Mouse (Mus musculus) lung, postnatal 0 days (tissue): ENCODE measurements around the gene Syngr3. TPM values are rescaled to one million over a fixed set of nuclear protein-coding genes. Genes with fewer than 3 reads are reported as not detected.

Source experiments
- ATAC-seq: fragments of 200-750 bp; cut with Nextera tagmentation; 2 replicates; pipeline ENCODE4 v1.8.0; 2017; ENCODE audit warnings: moderate library complexity
- DNase-seq: peaks from one replicate; pipeline ENCODE4 v3.0.0-alpha.2; 2016; ENCODE audit warnings: low spot score
- H3K27ac ChIP-seq: fragments of 300-500 bp; sonication (generic); 2 replicates; pipeline ENCODE4 v1.5.1; 2014; ENCODE audit warnings: antibody characterized with exemption, mild to moderate bottlenecking, low read length, mixed read lengths
- H3K27me3 ChIP-seq: fragments of 300-500 bp; sonication (generic); replicated peaks from 2 replicates; pipeline ENCODE4 v1.6.1; 2014; ENCODE audit warnings: low read length, mixed read lengths; ENCODE audit not compliant: insufficient read depth
- H3K36me3 ChIP-seq: fragments of 300-500 bp; sonication (generic); 2 replicates; pipeline ENCODE4 v1.6.1; 2014; ENCODE audit warnings: low read length, mixed read lengths; ENCODE audit not compliant: insufficient read depth
- H3K4me1 ChIP-seq: fragments of 300-500 bp; sonication (generic); 2 replicates; pipeline ENCODE4 v1.6.1; 2014; ENCODE audit warnings: antibody characterized with exemption, low read depth, low read length, mixed read lengths; ENCODE audit not compliant: insufficient read depth
- H3K4me2 ChIP-seq: fragments of 300-500 bp; sonication (generic); replicated peaks from 2 replicates; pipeline ENCODE4 v1.6.1; 2014; ENCODE audit warnings: low read depth, mild to moderate bottlenecking, low read length, moderate library complexity, mixed read lengths
- H3K4me3 ChIP-seq: fragments of 300-500 bp; sonication (generic); 2 replicates; pipeline ENCODE4 v1.5.1; 2014; ENCODE audit warnings: low read depth, low read length
- H3K9ac ChIP-seq: fragments of 300-500 bp; sonication (generic); replicated peaks from 2 replicates; pipeline ENCODE4 v1.6.1; 2014; ENCODE audit warnings: low read depth, mild to moderate bottlenecking
- H3K9me3 ChIP-seq: fragments of 300-500 bp; sonication (generic); 2 replicates; pipeline ENCODE4 v1.6.1; 2016; ENCODE audit warnings: low read length, mixed read lengths
- CTCF ChIP-seq: IDR thresholded peaks from 2 replicates; pipeline ENCODE4 v1.5.1; 2016; ENCODE audit warnings: antibody characterized with exemption, mild to moderate bottlenecking
- EP300 ChIP-seq: IDR thresholded peaks from 2 replicates; pipeline ENCODE4 v1.6.1; 2016; ENCODE audit warnings: antibody characterized with exemption, mild to moderate bottlenecking, control low read depth
- WGBS: fragments of 180-500 bp; shearing (Covaris S2); extraction: QIAGEN DNeasy Blood & Tissue Kit; methylation state at CpG from one replicate; pipeline ENCODE4 v1.1.7; 2014; 5-methylcytosine and 5-hydroxymethylcytosine counted together
- polyA plus RNA-seq: library from polyadenylated mRNA; unstranded; fragments of >200 nt; fragmentation: Nextera tagmentation; extraction: Ambion mirVana; gene quantifications from 2 replicates; pipeline ENCODE4 v1.2.1, GENCODE M21; 2015

Gene Syngr3
- polyA plus RNA-seq, 1 experiment from 2014 or later: 0.19 TPM

- H3K27ac ChIP-seq: no peak within 1 kb of the TSS
- no peak; the same call in 1 of the 2 replicates for TF ChIP-seq CTCF
- WGBS: 1% methylated on average over 47 of the region's 47 CpGs
- H3K27me3 ChIP-seq: peaks cover 6% of the 10 kb centered on the region; the same call in 1 of the 2 replicates
- H3K36me3 ChIP-seq: no peaks in the 10 kb centered on the region
- peak; percentile 56 for DNase-seq
- no peaks in the 10 kb centered on the region for H3K9me3 ChIP-seq
- H3K4me3 ChIP-seq: peak within 1 kb of the TSS; percentile 38
- H3K4me1 ChIP-seq: peaks cover 8% of the 10 kb centered on the region
- H3K4me2 ChIP-seq: peak within 1 kb of the TSS; percentile 75
- H3K9ac ChIP-seq: peak within 1 kb of the TSS; percentile 19; the same call in 1 of the 2 replicates
- peak; percentile 53 for ATAC-seq
Observed at GRCm38 (mm10) chr17:24658017-24658758, 31.6 kb downstream of the Syngr3 start, which contains the start of gene Npw. TSS of gene Npw (minus strand) at chr17:24658457.

DNA sequence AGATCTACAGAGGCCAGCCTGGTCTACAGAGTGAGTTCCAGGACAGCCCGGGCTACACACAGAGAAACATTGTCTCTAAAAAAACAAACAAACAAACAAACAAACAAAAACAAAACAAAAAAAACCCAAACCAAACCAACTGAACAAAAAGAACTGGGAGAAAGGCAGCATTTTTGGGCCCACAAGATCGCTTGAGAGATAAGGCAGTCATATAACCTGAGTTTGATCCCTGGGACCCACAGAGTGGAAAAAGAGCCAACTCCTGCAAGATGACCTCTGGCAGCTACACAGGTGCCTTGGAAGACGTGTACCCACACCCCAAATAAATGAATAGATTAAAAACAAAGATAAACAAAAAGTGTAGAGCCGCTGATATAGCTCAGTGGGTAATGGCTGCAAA is 34.8 kb downstream of the Syngr3 start:
- H3K27me3 ChIP-seq: peaks cover 6% of the 10 kb centered on the region; the same call in 1 of the 2 replicates

DNA sequence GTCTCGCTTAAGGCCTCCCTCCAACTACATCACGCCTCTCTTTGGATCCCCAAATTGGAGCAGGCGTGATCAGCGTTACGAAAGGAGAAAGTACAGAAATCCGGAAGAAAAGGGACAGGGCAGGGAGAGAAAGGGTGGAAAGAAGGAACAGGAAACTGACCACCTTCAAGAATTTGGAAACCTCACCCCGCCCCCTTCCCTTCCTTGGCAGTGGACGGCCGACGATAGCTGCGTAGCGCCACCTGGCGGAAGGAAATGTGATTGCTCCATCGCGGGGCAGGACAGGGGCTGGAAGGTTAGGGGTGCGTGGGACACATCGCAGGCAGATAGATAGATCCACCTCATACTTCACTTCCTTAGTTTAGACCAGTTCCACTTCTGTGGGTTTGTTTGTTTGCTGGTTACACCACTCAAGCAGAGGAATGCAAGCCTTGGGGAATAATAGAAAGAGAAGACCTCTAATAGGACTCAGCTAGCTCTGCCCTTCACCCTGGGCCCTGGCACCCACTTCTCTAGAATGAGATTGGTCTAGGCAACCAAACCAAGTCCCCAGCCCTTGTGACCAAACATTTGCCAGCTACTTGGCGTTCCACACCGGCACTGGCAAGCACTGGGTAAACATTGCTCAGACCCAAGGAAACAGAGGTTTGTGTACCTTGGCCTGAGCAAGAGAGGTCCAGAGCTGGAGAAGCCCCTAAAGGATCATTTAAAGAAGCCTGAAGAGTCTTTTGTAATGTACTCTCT is 35.6 kb downstream of the Syngr3 start:
- DNase-seq (peak; percentile 95), ATAC-seq (peak; percentile 75)
- Histone ChIP-seq H3K9me3 (no peaks in the 10 kb centered on the region), H3K4me2 (peak overlapping the region; percentile 42), H3K9ac (no peak overlapping the region), H3K4me1 (peaks cover 17% of the 10 kb centered on the region), H3K4me3 (no peak overlapping the region), H3K36me3 (no peaks in the 10 kb centered on the region), H3K27ac (0 out of 2 replicates have a peak overlapping the region, but pooled peaks have one; percentile 60), H3K27me3 (peaks cover 6% of the 10 kb centered on the region; the same call in 1 of the 2 replicates)
- WGBS: 5% methylated on average over 18 of the region's 19 CpGs
- 0 out of 2 replicates have a peak, but pooled peaks have one; percentile 28 for TF ChIP-seq EP300
- TF ChIP-seq CTCF: peak; percentile 98

More for the DNA sequence above, 34.8 kb downstream of the Syngr3 start:
- Histone ChIP-seq H3K4me1 (peaks cover 17% of the 10 kb centered on the region), H3K27ac (no peak overlapping the region), H3K9me3 (no peaks in the 10 kb centered on the region), H3K36me3 (no peaks in the 10 kb centered on the region), H3K4me2 (no peak overlapping the region), H3K9ac (no peak overlapping the region), H3K4me3 (no peak overlapping the region)
- TF ChIP-seq EP300 (no peak), CTCF (no peak)
- DNase-seq (no peak), ATAC-seq (no peak)
- 63% methylated on average over 4 of the region's 4 CpGs for WGBS

- peaks cover 17% of the 10 kb centered on the region; the same call in 1 of the 2 replicates for H3K4me1 ChIP-seq
- no peak for ATAC-seq
- TF ChIP-seq EP300 (no peak), CTCF (no peak)
- WGBS: 43% methylated on average over 3 of the region's 3 CpGs
- DNase-seq: no peak
- H3K4me3 ChIP-seq: no peak overlapping the region
- no peak overlapping the region for H3K4me2 ChIP-seq
- H3K27me3 ChIP-seq: no peaks in the 10 kb centered on the region
- no peak overlapping the region for H3K9ac ChIP-seq
- H3K9me3 ChIP-seq: no peaks in the 10 kb centered on the region
- H3K36me3 ChIP-seq: peaks cover 4% of the 10 kb centered on the region; the same call in 1 of the 2 replicates
- H3K27ac ChIP-seq: no peak overlapping the region
Observed at GRCm38 (mm10) chr17:24651835-24652234, 37.9 kb downstream of the Syngr3 start.

DNA sequence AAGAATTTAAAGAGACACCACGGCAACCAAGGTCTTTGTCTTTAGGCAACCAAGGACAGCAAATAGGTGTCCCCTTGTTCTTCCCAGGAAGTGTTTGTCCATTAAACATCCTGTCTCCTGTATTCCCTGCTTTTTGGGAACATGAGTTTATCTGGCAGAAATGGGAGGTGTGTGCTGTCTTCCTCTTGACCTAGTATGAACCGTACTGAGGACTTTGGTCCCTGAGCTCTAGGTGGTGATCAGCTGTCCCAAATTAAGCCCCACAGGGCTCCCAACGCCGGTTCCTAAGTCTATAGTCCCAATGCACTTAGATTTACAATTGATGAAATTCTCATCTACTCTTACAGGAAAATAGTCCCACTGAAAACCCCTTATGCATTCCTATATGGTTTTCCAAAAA is 39.0 kb downstream of the Syngr3 start:
- Histone ChIP-seq H3K4me1 (peaks cover 17% of the 10 kb centered on the region; the same call in 1 of the 2 replicates), H3K4me3 (peak overlapping the region; percentile 90; the same call in 1 of the 2 replicates), H3K27ac (peak overlapping the region; percentile 87), H3K27me3 (no peaks in the 10 kb centered on the region), H3K36me3 (peaks cover 8% of the 10 kb centered on the region; the same call in 1 of the 2 replicates), H3K9me3 (no peaks in the 10 kb centered on the region), H3K4me2 (peak overlapping the region; percentile 95), H3K9ac (peak overlapping the region; percentile 74; the same call in 1 of the 2 replicates)
- ATAC-seq: no peak
- TF ChIP-seq CTCF (no peak), EP300 (peak; percentile 42; the same call in 1 of the 2 replicates)
- 66% methylated on average over 4 of the region's 4 CpGs for WGBS
- no peak for DNase-seq
